Mouse (Mus musculus) hindbrain, embryonic 12.5 days (tissue): ENCODE data around the gene Mex3d. TPM values are rescaled to one million over a fixed set of nuclear protein-coding genes. Genes with fewer than 3 reads are reported as not detected.

ENCODE experiments used
- ATAC-seq: fragments of 200-750 bp; cut with Nextera tagmentation; 2 replicates; pipeline ENCODE4 v1.8.0; 2017; ENCODE audit warnings: moderate TSS enrichment; ENCODE audit not compliant: low FRiP score
- H3K27ac ChIP-seq: fragments of 300-500 bp; sonication (generic); 2 replicates; pipeline ENCODE4 v1.5.1; 2016; ENCODE audit warnings: mild to moderate bottlenecking
- H3K27me3 ChIP-seq: fragments of 300-500 bp; sonication (generic); 2 replicates; pipeline ENCODE4 v1.6.1; 2016; ENCODE audit warnings: mild to moderate bottlenecking
- H3K36me3 ChIP-seq: fragments of 300-500 bp; sonication (generic); 2 replicates; pipeline ENCODE4 v1.6.1; 2016; ENCODE audit warnings: mild to moderate bottlenecking
- H3K4me1 ChIP-seq: fragments of 300-500 bp; sonication (generic); 2 replicates; pipeline ENCODE4 v1.6.1; 2016
- H3K4me2 ChIP-seq: fragments of 300-500 bp; sonication (generic); replicated peaks from 2 replicates; pipeline ENCODE4 v1.6.1; 2016; ENCODE audit warnings: mild to moderate bottlenecking
- H3K4me3 ChIP-seq: fragments of 300-500 bp; sonication (generic); 2 replicates; pipeline ENCODE4 v1.5.1; 2016; ENCODE audit warnings: mild to moderate bottlenecking
- H3K9ac ChIP-seq: fragments of 300-500 bp; sonication (generic); 2 replicates; pipeline ENCODE4 v1.6.1; 2016; ENCODE audit warnings: mild to moderate bottlenecking, moderate library complexity
- H3K9me3 ChIP-seq: fragments of 300-500 bp; sonication (generic); replicated peaks from 2 replicates; pipeline ENCODE4 v1.6.1; 2016; ENCODE audit warnings: mild to moderate bottlenecking
- WGBS: fragments of 180-500 bp; shearing (Covaris S2); methylation state at CpG from one replicate; pipeline ENCODE4 v1.1.7; 2016; 5-methylcytosine and 5-hydroxymethylcytosine counted together
- polyA plus RNA-seq: library from polyadenylated mRNA; unstranded; fragments of >200 nt; fragmentation: Nextera tagmentation; extraction: Ambion mirVana; gene quantifications from 2 replicates; pipeline ENCODE4 v1.2.1, GENCODE M21; 2016

Mex3d gene
- polyA plus RNA-seq, 1 experiment from 2014 or later: 21.4 TPM

DNA sequence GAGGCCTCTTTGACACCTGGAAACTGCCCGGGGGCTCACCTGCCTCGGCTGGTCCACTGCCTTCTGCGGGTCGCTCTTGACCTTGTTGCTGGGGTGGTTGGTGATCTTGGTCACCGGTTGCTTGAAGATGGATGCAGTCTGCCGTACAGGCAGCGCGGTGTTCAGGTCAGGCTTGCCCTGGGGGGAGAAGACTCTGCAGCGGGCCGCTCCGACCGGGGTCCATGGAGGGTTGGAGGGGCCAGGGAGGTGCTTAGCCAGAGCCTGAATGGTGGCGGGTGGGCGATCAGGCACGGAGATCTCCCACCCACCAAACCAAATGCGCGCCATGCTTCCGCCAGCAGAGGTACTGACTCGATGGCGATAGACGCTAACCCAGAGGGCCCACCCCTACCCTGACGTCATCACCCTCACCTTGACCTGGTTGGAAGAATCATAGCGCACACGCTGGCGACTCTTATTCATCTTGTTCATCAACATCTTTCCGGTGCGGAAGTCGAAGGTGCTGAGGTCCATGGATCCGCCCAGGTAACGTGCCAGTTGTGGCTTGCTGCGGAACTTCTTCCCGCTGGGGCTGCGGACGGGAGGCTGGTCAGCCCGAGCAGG lies 7.7 kb upstream of the Mex3d start:
- no peak for ATAC-seq
- peaks cover 61% of the 10 kb centered on the region for H3K36me3 ChIP-seq

GRCm38 (mm10) chr10:80392687-80393086 lies 5.2 kb upstream of the Mex3d start:
- Histone ChIP-seq H3K9ac (no peak overlapping the region), H3K4me3 (0 out of 2 replicates have a peak overlapping the region, but pooled peaks have one; percentile 3), H3K27me3 (no peaks in the 10 kb centered on the region), H3K4me1 (peaks cover 22% of the 10 kb centered on the region), H3K36me3 (peaks cover 63% of the 10 kb centered on the region), H3K4me2 (no peak overlapping the region), H3K27ac (no peak overlapping the region), H3K9me3 (no peaks in the 10 kb centered on the region)
- no peak for ATAC-seq
- WGBS: 91% methylated on average over 5 of the region's 5 CpGs

More for the DNA sequence above, 7.7 kb upstream of the Mex3d start:
- H3K9me3 ChIP-seq: no peaks in the 10 kb centered on the region
- no peak overlapping the region for H3K27ac ChIP-seq
- WGBS: 93% methylated on average over 35 of the region's 35 CpGs
- no peak overlapping the region for H3K4me2 ChIP-seq
- no peak overlapping the region for H3K4me3 ChIP-seq
- H3K9ac ChIP-seq: no peak overlapping the region
- H3K27me3 ChIP-seq: no peaks in the 10 kb centered on the region
- peaks cover 19% of the 10 kb centered on the region for H3K4me1 ChIP-seq

GRCm38 (mm10) chr10:80390697-80391096 lies 3.2 kb upstream of the Mex3d start:
- Histone ChIP-seq H3K36me3 (peaks cover 58% of the 10 kb centered on the region), H3K4me3 (no peak overlapping the region), H3K9ac (no peak overlapping the region), H3K4me2 (no peak overlapping the region), H3K4me1 (peaks cover 11% of the 10 kb centered on the region), H3K27me3 (no peaks in the 10 kb centered on the region), H3K27ac (no peak overlapping the region), H3K9me3 (no peaks in the 10 kb centered on the region)
- WGBS: 86% methylated on average over 9 of the region's 9 CpGs
- ATAC-seq: no peak

DNA sequence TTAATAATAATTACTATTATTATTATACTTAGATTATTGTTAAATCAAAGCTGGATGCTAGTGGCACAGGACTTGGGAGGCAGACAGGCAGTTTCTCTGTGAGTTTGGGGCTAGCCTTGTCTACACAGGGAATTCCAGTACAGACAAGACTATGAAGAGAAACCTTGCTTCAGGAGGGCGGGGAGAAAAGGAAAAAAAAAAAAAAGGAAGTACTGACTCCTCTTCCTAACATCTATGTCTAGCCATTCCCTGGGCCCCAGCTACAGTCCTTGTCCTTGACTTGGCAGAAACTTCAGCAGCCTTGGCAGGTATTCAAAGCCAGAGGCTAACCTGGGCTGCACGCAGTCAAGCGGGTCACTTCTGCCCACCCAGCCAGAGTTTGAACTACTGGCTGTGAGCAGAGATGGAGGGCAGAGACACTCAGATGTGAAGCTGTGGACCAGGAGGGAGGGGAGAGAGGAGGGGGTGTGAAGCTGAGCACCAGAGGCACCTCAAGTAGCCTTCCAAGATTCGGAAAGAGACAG lies 1.8 kb upstream of the Mex3d start:
- H3K27ac ChIP-seq: no peak overlapping the region
- peaks cover 49% of the 10 kb centered on the region for H3K36me3 ChIP-seq
- no peak overlapping the region for H3K4me3 ChIP-seq
- H3K9me3 ChIP-seq: no peaks in the 10 kb centered on the region
- no peak for ATAC-seq
- H3K27me3 ChIP-seq: no peaks in the 10 kb centered on the region
- H3K4me2 ChIP-seq: no peak overlapping the region
- WGBS: 77% methylated on average over 4 of the region's 4 CpGs
- peaks cover 20% of the 10 kb centered on the region for H3K4me1 ChIP-seq
- H3K9ac ChIP-seq: no peak overlapping the region

GRCm38 (mm10) chr10:80388731-80389130 lies 1.3 kb upstream of the Mex3d start:
- Histone ChIP-seq H3K4me2 (peak overlapping the region; percentile 91; the same call in 1 of the 2 replicates), H3K27ac (no peak overlapping the region), H3K4me3 (peak overlapping the region; percentile 99; the same call in 1 of the 2 replicates)

DNA sequence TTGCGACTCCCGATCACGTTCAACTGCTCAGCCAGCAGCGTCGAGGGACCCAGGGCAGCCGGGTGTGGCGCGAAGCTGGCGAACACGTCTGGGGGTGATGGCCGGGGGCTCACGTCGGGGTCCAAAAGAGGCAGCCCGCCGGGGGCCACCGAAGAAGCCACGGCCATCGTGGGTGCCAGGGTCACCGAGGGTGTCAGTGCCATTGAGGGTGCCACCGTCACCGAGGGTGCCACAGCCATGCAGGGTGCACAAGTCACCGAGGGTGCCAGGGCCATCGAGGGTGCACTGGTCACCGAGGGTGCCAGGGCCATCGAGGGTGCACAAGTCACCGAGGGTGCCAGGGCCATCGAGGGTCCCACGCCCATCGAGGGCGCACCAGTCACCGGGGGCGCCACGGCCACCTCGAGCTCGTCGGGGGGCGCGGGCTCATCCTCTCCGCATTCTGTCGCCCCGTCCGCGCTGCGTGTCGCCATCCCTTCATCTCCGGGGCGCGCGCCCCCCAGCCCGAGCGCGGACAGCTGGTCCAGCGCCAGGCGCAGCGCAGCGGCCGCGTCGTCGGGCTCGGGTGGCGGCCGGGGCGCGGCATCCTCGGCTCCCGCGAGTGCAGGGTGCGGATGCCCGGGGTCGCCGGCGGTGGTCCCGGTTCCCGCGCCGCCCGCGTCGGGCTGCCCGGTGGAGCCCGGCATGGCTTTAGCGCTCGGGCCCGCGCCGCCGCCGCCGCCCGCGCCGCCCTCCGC lies 556 bp downstream of the Mex3d start:
- Histone ChIP-seq H3K27ac (peak overlapping the region; percentile 98), H3K4me2 (peak overlapping the region; percentile 91), H3K4me3 (peak overlapping the region; percentile 99), H3K9ac (peak overlapping the region; percentile 100), H3K4me1 (peaks cover 42% of the 10 kb centered on the region), H3K36me3 (peaks cover 48% of the 10 kb centered on the region), H3K9me3 (no peaks in the 10 kb centered on the region), H3K27me3 (no peaks in the 10 kb centered on the region)
- 1% methylated on average over 88 of the region's 94 CpGs for WGBS
- no peak for ATAC-seq

More at GRCm38 (mm10) chr10:80388731-80389130, 1.3 kb upstream of the Mex3d start:
- H3K4me1 ChIP-seq: peaks cover 25% of the 10 kb centered on the region
- ATAC-seq: no peak
- no peaks in the 10 kb centered on the region for H3K27me3 ChIP-seq
- WGBS: 24% methylated on average over 2 of the region's 2 CpGs
- H3K9me3 ChIP-seq: no peaks in the 10 kb centered on the region
- no peak overlapping the region for H3K9ac ChIP-seq
- peaks cover 48% of the 10 kb centered on the region for H3K36me3 ChIP-seq

GRCm38 (mm10) chr10:80385811-80386734 lies 1.4 kb downstream of the Mex3d start:
- peaks cover 48% of the 10 kb centered on the region for H3K36me3 ChIP-seq
- peak overlapping the region; percentile 99 for H3K4me3 ChIP-seq
- no peaks in the 10 kb centered on the region for H3K27me3 ChIP-seq
- peak overlapping the region; percentile 100 for H3K9ac ChIP-seq
- peak overlapping the region; percentile 91 for H3K4me2 ChIP-seq
- peak; percentile 79 for ATAC-seq
- no peaks in the 10 kb centered on the region for H3K9me3 ChIP-seq
- under 1% methylated on average over 34 of the region's 34 CpGs for WGBS
- H3K4me1 ChIP-seq: peaks cover 47% of the 10 kb centered on the region
- peak overlapping the region; percentile 98 for H3K27ac ChIP-seq

GRCm38 (mm10) chr10:80385310-80385709 lies 2.1 kb downstream of the Mex3d start:
- Histone ChIP-seq H3K4me1 (peaks cover 50% of the 10 kb centered on the region), H3K4me2 (peak overlapping the region; percentile 91), H3K36me3 (peaks cover 47% of the 10 kb centered on the region), H3K9ac (peak overlapping the region; percentile 100), H3K9me3 (no peaks in the 10 kb centered on the region), H3K27ac (peak overlapping the region; percentile 98), H3K27me3 (no peaks in the 10 kb centered on the region), H3K4me3 (peak overlapping the region; percentile 99)
- ATAC-seq: peak; percentile 24
- 5% methylated on average over 7 of the region's 7 CpGs for WGBS

DNA sequence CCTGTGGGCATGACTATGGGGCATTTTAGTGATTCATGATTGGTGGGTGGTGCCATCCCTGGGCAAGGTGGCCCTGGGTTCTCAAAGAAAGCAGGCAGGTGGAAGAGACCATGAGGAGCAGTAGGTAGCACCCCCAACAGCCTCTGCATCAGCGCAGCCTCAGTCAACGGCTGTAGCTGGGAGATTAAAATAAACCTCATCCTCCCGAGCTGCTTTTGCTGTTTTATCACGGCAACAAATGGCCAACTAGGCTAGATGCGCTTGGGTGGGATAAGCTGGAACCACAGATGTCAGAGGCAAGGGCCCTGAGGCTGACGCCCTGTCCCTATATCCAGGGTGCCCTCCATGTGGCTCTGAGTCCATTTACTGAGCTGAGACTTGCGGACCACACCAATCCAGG lies 2.8 kb downstream of the Mex3d start:
- Histone ChIP-seq H3K9me3 (no peaks in the 10 kb centered on the region), H3K36me3 (peaks cover 47% of the 10 kb centered on the region), H3K27ac (peak overlapping the region; percentile 98), H3K4me3 (peak overlapping the region; percentile 99), H3K4me1 (peaks cover 50% of the 10 kb centered on the region), H3K27me3 (no peaks in the 10 kb centered on the region), H3K9ac (peak overlapping the region; percentile 100), H3K4me2 (peak overlapping the region; percentile 91)
- WGBS: 73% methylated on average over 7 of the region's 7 CpGs
- ATAC-seq: no peak

DNA sequence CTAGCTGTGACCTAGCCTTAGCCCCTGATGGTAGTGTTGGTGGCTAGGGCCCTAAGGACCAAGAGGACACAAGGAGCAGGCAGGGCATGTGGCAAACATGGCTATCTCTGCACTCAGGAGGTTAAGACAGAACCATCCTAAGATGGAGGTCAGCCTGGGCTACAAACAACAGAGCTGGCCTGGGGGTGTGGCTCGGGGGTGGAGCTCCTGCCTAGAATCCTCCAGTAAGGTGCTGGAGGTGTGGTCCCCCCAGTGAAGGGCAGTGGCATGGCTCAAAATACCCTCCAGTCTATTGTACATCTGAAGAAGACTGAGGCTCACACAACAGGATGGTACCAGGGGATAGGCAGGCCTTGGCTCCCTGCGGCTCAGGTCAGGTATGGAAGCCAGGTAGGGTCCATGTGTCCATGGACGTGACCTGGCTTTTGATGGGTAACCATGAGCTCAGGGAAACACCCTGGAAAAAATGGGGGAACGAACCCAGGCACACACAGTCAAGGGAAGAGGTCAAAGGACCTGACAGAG lies 3.3 kb downstream of the Mex3d start:
- no peak for ATAC-seq
- WGBS: 88% methylated on average over 4 of the region's 4 CpGs
- Histone ChIP-seq H3K4me3 (peak overlapping the region; percentile 99), H3K36me3 (peaks cover 53% of the 10 kb centered on the region), H3K9ac (peak overlapping the region; percentile 100), H3K4me2 (peak overlapping the region; percentile 91), H3K27me3 (no peaks in the 10 kb centered on the region), H3K9me3 (no peaks in the 10 kb centered on the region), H3K27ac (peak overlapping the region; percentile 98), H3K4me1 (peaks cover 50% of the 10 kb centered on the region)

- Histone ChIP-seq H3K27ac (no peak overlapping the region), H3K36me3 (peaks cover 53% of the 10 kb centered on the region), H3K4me2 (peak overlapping the region; percentile 91), H3K9me3 (no peaks in the 10 kb centered on the region), H3K4me1 (peaks cover 45% of the 10 kb centered on the region), H3K27me3 (no peaks in the 10 kb centered on the region), H3K4me3 (peak overlapping the region; percentile 99), H3K9ac (peak overlapping the region; percentile 100)
- ATAC-seq: no peak
- 71% methylated on average over 4 of the region's 4 CpGs for WGBS
Measured at GRCm38 (mm10) chr10:80383431-80383830, 4.0 kb downstream of the Mex3d start.
